Mouse (Mus musculus): ENCODE results near the gene Dpy19l3. TPM values are rescaled to one million over a fixed set of nuclear protein-coding genes. Genes with fewer than 3 reads are reported as not detected.
A peak's percentile ranks its signal among the peaks of the same experiment; 100 is the strongest.

Dpy19l3 gene
- polyA plus RNA-seq, 1 experiment: 7.3 TPM

- Histone ChIP-seq H3K27ac (ENCODE audit: insufficient read depth, low read length) (no peak overlapping the region), H3K4me1 (ENCODE audit: control insufficient read depth, insufficient read depth, insufficient read length) (no peaks in the 10 kb centered on the region), H3K27me3 (ENCODE audit: control insufficient read depth, insufficient read depth, low read length) (no peaks in the 10 kb centered on the region), H3K36me3 (ENCODE audit: control insufficient read depth, insufficient read depth, low read length) (peaks cover 16% of the 10 kb centered on the region), H3K4me3 (ENCODE audit: extremely low read depth, insufficient read depth, insufficient read length) (no peak overlapping the region)
- DNase-seq (ENCODE audit: low read depth in 1 of 2, low spot score in 2 of 2): no peak
- 89% methylated on average over 7 of the region's 7 CpGs for WGBS
- TF ChIP-seq POLR2A (IDR thresholded peaks at IDR 0.05; ENCODE audit: low read depth, low read length): no peak
- TF ChIP-seq CTCF (IDR thresholded peaks at IDR 0.05; ENCODE audit: extremely low read depth, insufficient read depth, insufficient read length, insufficient replicate concordance): no peak
These were observed 15.9 kb upstream of the Dpy19l3 start for GRCm38 (mm10) chr7:35770122-35770521.

GRCm38 (mm10) chr7:35764461-35764860 is 10.2 kb upstream of the Dpy19l3 start:
- no peak for TF ChIP-seq CTCF (IDR thresholded peaks at IDR 0.05; ENCODE audit: extremely low read depth, insufficient read depth, insufficient read length, insufficient replicate concordance)
- TF ChIP-seq POLR2A (IDR thresholded peaks at IDR 0.05; ENCODE audit: low read depth, low read length): no peak
- 92% methylated on average over 11 of the region's 11 CpGs for WGBS
- no peak for DNase-seq (ENCODE audit: low read depth in 1 of 2, low spot score in 2 of 2)

GRCm38 (mm10) chr7:35761801-35762200 is 7.5 kb upstream of the Dpy19l3 start:
- Histone ChIP-seq H3K27me3 (ENCODE audit: control insufficient read depth, insufficient read depth, low read length) (no peaks in the 10 kb centered on the region), H3K4me1 (ENCODE audit: control insufficient read depth, insufficient read depth, insufficient read length) (no peaks in the 10 kb centered on the region), H3K4me3 (ENCODE audit: extremely low read depth, insufficient read depth, insufficient read length) (no peak overlapping the region), H3K27ac (ENCODE audit: insufficient read depth, low read length) (no peak overlapping the region), H3K36me3 (ENCODE audit: control insufficient read depth, insufficient read depth, low read length) (no peaks in the 10 kb centered on the region)
- WGBS: 63% methylated on average over 5 of the region's 5 CpGs
- DNase-seq (ENCODE audit: low read depth in 1 of 2, low spot score in 2 of 2): no peak
- TF ChIP-seq POLR2A (IDR thresholded peaks at IDR 0.05; ENCODE audit: low read depth, low read length) (no peak), CTCF (IDR thresholded peaks at IDR 0.05; ENCODE audit: extremely low read depth, insufficient read depth, insufficient read length, insufficient replicate concordance) (no peak)

More at GRCm38 (mm10) chr7:35764461-35764860, 10.2 kb upstream of the Dpy19l3 start:
- Histone ChIP-seq H3K4me1 (ENCODE audit: control insufficient read depth, insufficient read depth, insufficient read length) (no peaks in the 10 kb centered on the region), H3K27ac (ENCODE audit: insufficient read depth, low read length) (no peak overlapping the region), H3K36me3 (ENCODE audit: control insufficient read depth, insufficient read depth, low read length) (no peaks in the 10 kb centered on the region), H3K4me3 (ENCODE audit: extremely low read depth, insufficient read depth, insufficient read length) (no peak overlapping the region), H3K27me3 (ENCODE audit: control insufficient read depth, insufficient read depth, low read length) (no peaks in the 10 kb centered on the region)

GRCm38 (mm10) chr7:35759602-35760001 is 5.3 kb upstream of the Dpy19l3 start:
- Histone ChIP-seq H3K36me3 (ENCODE audit: control insufficient read depth, insufficient read depth, low read length) (no peaks in the 10 kb centered on the region), H3K27me3 (ENCODE audit: control insufficient read depth, insufficient read depth, low read length) (no peaks in the 10 kb centered on the region), H3K27ac (ENCODE audit: insufficient read depth, low read length) (no peak overlapping the region), H3K4me1 (ENCODE audit: control insufficient read depth, insufficient read depth, insufficient read length) (no peaks in the 10 kb centered on the region; the same call in 1 of the 2 replicates), H3K4me3 (ENCODE audit: extremely low read depth, insufficient read depth, insufficient read length) (no peak overlapping the region)
- DNase-seq (ENCODE audit: low read depth in 1 of 2, low spot score in 2 of 2): no peak
- TF ChIP-seq CTCF (IDR thresholded peaks at IDR 0.05; ENCODE audit: extremely low read depth, insufficient read depth, insufficient read length, insufficient replicate concordance): peak; percentile 42; the same call in 1 of the 2 replicates
- no peak for TF ChIP-seq POLR2A (IDR thresholded peaks at IDR 0.05; ENCODE audit: low read depth, low read length)
- WGBS: 36% methylated on average over 2 of the region's 2 CpGs

- H3K4me3 ChIP-seq (ENCODE audit: extremely low read depth, insufficient read depth, insufficient read length): no peak overlapping the region
- no peaks in the 10 kb centered on the region; the same call in 1 of the 2 replicates for H3K4me1 ChIP-seq (ENCODE audit: control insufficient read depth, insufficient read depth, insufficient read length)
- 56% methylated on average over 14 of the region's 14 CpGs for WGBS
- no peaks in the 10 kb centered on the region for H3K36me3 ChIP-seq (ENCODE audit: control insufficient read depth, insufficient read depth, low read length)
- TF ChIP-seq CTCF (IDR thresholded peaks at IDR 0.05; ENCODE audit: extremely low read depth, insufficient read depth, insufficient read length, insufficient replicate concordance) (peak; percentile 7; the same call in 1 of the 2 replicates), POLR2A (IDR thresholded peaks at IDR 0.05; ENCODE audit: low read depth, low read length) (no peak)
- H3K27ac ChIP-seq (ENCODE audit: insufficient read depth, low read length): no peak overlapping the region
- peak; percentile 7 to 21 for DNase-seq (ENCODE audit: low read depth in 1 of 2, low spot score in 2 of 2)
- no peaks in the 10 kb centered on the region for H3K27me3 ChIP-seq (ENCODE audit: control insufficient read depth, insufficient read depth, low read length)
These were observed 2.5 kb upstream of the Dpy19l3 start for GRCm38 (mm10) chr7:35756510-35757440.

- H3K4me1 ChIP-seq (ENCODE audit: control insufficient read depth, insufficient read depth, insufficient read length): no peaks in the 10 kb centered on the region; the same call in 1 of the 2 replicates
- DNase-seq (ENCODE audit: low read depth in 1 of 2, low spot score in 2 of 2): no peak
- TF ChIP-seq POLR2A (IDR thresholded peaks at IDR 0.05; ENCODE audit: low read depth, low read length): no peak
- no peak for TF ChIP-seq CTCF (IDR thresholded peaks at IDR 0.05; ENCODE audit: extremely low read depth, insufficient read depth, insufficient read length, insufficient replicate concordance)
- peak overlapping the region; percentile 77 for H3K27ac ChIP-seq (ENCODE audit: insufficient read depth, low read length)
- H3K36me3 ChIP-seq (ENCODE audit: control insufficient read depth, insufficient read depth, low read length): no peaks in the 10 kb centered on the region
- H3K4me3 ChIP-seq (ENCODE audit: extremely low read depth, insufficient read depth, insufficient read length): peak overlapping the region; percentile 84; the same call in 1 of the 2 replicates
- WGBS: 77% methylated on average over 4 of the region's 4 CpGs
- H3K27me3 ChIP-seq (ENCODE audit: control insufficient read depth, insufficient read depth, low read length): no peaks in the 10 kb centered on the region
These were observed 573 bp upstream of the Dpy19l3 start for GRCm38 (mm10) chr7:35754886-35755168.

Data from spleen, adult 2 months (tissue).